Mouse (Mus musculus) brain, embryonic 14.5 days (tissue): ENCODE measurements at regions not wholly inside any gene's neighbourhood (a gene's known extent, or its start where the extent isn't known, plus 50 kb on each side); places are given as distances from the start of the nearest gene placed in this dataset.

Experiments used
- CTCF ChIP-seq: fragments of 200-500 bp; IDR thresholded peaks from 2 replicates; pipeline ENCODE4 v1.5.1; 2012; ENCODE audit warnings: inconsistent platforms, mild to moderate bottlenecking, moderate library complexity, borderline replicate concordance; ENCODE audit not compliant: insufficient read depth, insufficient read length; ENCODE audit errors: extremely low read depth
- POLR2A ChIP-seq: fragments of 200-500 bp; IDR thresholded peaks from 2 replicates; pipeline ENCODE4 v1.6.1; 2012; ENCODE audit warnings: mild to moderate bottlenecking, inconsistent platforms, borderline replicate concordance; ENCODE audit not compliant: poor library complexity, insufficient read depth, insufficient read length, severe bottlenecking; ENCODE audit errors: extremely low read depth

DNA sequence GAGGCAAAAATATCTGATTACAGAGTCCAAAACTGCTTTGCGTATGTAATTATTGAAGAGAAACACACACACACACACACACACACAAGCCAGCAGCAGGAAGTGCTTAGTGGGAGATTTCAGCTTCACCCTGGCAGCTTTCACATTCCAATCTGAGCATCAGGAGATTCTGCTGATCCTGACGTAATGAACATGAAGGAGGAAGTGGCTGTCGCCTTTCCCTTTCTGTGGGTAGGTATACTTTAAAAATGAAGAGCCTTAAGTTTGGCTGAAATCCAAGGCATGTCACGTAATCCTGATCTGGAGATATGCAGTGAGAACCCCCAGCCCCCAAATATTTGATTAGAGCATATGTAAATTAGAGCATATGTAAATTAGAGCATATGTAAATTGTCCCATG, 361.1 kb upstream of the Fam92a start:
- TF ChIP-seq POLR2A (no peak), CTCF (no peak)
